Mouse (Mus musculus) mature B cell (primary cell): Measurements from ENCODE around the gene Wdr19.
"Not testable (repeated sequence)": the region's sequence is repeated elsewhere in the genome, so short reads cannot be mapped to it uniquely, and the experiment has no call there.

Experiments
- in situ Hi-C: fragments of 300-500 bp; cut with MboI; formaldehyde crosslinking; loops from 2 replicates; pipeline ENCODE4 v1.14.3; 2019

The Wdr19 gene

GRCm38 (mm10) chr5:65299623-65300022, 100.1 kb downstream of the Wdr19 start:
- in situ Hi-C loops, result not testable (repeated sequence)

- in situ Hi-C loops, result no loop called here
Observed at GRCm38 (mm10) chr5:65300121-65300520, 100.6 kb downstream of the Wdr19 start.

DNA sequence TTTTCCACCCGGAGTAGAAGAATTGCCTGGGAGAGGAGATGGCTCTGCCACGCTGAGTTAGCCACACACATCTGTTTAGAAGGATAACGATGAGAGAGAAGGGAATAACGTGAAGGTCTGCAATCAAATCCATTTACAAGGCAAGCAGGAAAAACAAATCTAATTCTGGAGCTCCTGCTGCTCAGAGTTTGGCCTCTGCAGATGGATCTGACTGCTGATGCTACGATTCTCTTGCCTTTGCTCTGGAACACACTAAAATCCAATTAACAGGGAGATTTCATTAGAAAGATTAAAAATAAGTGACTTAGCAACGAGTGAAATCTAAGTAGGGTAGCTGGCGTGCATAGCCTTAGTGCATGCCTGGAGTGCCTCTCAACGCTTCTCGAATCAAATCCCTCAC, 106.0 kb downstream of the Wdr19 start:
- in situ Hi-C loops, result no loop called here

GRCm38 (mm10) chr5:65308208-65308607, 108.7 kb downstream of the Wdr19 start:
- in situ Hi-C loops, result no loop called here

- in situ Hi-C loops, result no loop called here
Observed at GRCm38 (mm10) chr5:65308866-65309265, 109.4 kb downstream of the Wdr19 start.
